Mouse (Mus musculus): ENCODE results near the gene Fmnl3. TPM values are rescaled to one million over a fixed set of nuclear protein-coding genes. Genes with fewer than 3 reads are reported as not detected.

The Fmnl3 gene
- total and polyA plus RNA-seq, 3 experiments = 13.9 to 23.6 (median 19.7) TPM

DNA sequence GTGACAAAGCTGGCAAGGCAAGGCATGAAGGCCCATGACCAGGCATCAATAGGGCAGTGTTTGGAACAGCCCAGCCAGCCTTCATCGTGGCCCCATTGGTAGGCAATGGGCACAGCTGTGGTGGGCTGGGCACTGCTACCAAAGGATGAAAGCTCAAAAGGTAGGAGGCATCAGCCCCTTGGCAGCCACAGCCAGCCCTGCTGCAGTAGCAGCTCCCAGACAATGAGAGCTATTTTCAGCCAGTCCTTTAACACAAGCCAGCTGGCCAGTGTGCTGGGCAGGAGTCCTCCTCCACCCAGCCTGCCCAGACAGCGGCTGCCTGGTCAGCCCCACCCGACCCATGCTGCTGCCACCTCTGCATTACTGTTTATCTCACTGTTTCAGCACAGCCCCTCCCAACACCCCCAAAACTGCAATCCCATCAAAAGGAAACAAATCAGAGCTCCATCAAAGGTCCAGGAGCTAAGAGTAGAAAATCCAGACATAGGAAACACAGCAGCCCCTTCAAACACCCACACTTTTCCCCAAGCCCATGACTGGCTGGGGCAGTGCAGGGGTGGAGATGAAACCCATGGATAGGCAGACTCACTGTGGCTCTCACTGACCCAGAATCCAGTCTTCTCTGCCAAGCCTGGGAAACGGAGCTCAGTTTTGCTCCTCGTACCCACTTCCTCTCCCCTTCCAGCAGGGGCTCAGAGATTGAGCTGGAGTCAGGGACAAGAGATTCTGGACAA is 26.7 kb downstream of the Fmnl3 start:
- DNase-seq = no peak

DNA sequence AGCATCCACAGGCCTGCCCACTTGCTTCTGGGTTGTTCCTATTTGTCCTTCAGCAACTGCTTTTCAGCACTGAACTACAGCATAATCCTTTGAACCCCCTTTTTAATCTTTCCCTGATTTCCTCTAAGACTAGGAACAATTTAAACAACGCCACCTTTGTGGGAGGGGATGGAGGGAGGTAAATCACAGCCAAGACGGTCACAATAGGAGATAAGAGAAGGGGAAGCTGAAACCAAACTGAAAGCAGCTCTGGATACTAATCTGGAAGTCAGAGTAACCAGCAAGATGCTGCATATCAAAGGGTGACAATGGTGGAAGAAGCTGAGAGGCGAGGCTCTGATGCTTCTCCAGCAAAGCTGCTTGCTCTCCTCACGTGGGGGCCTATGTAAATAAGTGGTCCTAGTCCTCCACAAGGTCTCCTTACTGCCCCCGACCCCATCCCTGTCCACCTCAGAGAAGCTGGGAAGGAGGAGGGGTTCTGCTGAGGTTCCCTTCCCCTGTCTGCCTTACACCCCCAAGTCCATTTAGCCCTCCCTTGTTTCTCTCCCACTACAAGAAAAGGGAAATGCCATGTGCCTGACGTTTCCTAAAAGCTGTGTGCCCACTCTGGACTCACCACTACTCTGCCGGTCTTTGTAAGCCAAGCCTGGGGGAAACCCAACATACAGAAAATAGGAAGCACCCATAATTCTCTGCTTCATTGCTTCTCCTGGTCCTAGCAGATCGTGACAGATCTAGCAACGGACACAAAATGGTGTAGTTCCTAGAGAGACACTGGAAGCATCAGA is 27.9 kb downstream of the Fmnl3 start:
- no peak for DNase-seq

DNA sequence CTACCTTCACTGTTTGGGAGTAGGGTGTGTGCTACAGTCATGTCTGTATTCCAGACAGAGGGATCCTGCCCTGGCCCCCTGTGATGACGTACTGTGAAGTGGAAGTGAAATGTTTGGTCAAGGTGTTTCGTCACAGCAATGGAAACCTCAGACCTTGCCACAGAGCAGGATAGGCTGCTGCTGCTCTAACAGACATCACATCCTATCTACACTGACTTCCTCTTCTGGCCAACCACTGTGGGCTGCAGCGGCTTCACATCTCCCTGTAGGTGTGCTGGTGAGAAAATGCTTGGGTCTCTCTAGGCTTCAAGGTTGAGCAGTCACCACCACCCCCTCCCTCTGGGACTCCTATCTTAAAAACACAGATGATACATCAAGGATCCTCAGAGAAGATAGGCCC is 29.2 kb downstream of the Fmnl3 start:
- DNase-seq = no peak

DNA sequence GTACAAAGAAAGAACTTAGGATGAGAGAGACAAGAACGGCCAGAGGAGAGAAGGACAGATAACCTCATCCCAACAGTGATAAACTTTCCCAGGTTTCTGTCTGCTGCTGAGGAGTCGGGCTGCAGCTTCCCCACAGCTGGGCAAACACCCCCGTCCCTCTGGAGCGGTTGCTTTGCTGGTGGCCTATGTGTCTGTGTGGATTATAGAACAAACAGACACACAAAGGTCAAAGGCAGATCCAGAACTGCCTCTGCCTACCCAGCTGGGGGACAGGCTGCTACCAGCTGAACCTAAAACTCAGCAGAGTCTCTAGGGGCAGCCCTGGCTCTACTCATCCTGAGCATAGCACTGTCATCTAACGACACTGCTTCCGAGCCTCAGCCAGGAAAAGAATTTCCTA is 30.6 kb downstream of the Fmnl3 start:
- no peak for DNase-seq

DNA sequence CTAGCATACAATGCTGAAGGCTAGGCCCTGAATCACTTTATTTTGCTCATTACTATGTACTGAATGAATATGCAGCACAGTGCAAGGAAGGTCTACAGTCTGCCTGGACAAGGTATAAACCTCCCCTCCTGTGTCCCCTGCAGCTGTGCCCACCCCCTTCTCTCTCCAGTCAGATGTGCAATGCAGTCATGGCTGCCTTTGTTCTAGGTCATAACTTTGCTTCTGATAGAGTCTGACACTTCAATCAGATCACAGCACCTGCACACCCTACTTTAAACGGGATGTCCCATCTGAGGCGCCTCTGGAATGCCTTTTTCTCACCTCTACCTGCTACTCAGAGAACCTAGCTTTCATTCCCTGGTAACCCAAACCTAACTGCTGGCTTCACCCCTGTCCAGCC is 31.4 kb downstream of the Fmnl3 start:
- DNase-seq = no peak

DNA sequence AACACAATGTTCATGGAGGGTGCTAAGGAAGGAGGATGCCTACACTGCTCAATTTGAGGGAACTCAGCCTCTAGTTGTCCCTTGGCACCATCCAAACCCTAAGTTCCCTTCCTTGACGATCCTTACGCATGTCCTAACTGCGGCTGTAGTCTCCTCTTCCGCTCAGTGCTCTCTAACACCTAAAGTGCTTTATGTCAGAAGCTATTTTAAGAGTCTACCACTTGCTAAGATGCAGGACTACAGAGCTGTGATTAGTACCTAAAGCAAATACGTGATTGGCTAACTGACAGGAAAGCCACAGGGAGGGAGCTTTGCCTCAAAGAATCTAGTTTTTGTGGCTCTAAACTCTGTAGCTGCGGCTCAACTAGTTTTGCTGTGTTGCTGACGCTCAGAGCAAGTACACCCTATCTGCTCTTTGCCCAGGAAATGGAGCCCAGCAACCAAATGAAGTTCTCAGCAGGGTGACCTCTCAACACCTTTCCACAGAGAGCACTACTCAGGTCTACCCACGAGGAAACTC is 34.4 kb downstream of the Fmnl3 start:
- DNase-seq = no peak

DNA sequence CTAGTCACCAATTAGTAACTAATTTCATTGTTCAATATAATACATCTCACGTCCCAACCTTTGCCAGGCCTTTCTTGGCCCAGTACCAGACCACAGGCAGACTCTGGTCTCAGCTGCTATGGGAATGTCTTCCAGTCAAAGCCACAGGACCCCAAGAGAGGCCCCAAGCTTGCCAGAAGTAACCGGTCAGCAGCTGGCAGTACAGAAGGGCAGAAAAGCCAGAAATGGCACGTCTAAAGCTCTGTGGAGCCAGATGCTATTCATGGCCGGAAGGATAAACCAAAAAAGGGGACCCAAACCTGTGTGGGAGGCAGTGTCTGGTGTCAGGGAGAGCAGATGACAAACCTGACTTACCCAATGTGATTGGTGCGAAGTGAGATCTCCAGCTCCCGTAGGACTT is 35.8 kb downstream of the Fmnl3 start:
- no peak for DNase-seq

DNA sequence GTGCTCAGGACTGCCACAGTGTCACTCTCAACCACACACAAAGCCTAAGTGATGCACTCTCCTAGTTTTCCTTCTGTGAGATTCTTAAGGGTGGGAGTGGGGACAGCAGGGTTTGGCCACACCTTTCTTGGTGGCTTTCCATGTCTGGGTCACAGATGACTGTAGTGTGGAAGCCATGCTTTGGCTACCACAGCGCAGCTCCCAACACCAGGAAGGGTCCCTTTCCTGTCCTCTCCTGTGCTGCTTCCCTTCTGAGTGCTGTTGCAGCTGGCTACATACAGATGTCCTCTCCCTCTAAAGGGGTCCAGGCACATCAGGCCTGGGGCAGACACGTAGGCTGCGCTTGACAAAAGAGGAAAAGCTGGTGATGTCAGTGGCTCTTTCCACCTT is 36.6 kb downstream of the Fmnl3 start:
- peak; percentile 35 for DNase-seq

DNA sequence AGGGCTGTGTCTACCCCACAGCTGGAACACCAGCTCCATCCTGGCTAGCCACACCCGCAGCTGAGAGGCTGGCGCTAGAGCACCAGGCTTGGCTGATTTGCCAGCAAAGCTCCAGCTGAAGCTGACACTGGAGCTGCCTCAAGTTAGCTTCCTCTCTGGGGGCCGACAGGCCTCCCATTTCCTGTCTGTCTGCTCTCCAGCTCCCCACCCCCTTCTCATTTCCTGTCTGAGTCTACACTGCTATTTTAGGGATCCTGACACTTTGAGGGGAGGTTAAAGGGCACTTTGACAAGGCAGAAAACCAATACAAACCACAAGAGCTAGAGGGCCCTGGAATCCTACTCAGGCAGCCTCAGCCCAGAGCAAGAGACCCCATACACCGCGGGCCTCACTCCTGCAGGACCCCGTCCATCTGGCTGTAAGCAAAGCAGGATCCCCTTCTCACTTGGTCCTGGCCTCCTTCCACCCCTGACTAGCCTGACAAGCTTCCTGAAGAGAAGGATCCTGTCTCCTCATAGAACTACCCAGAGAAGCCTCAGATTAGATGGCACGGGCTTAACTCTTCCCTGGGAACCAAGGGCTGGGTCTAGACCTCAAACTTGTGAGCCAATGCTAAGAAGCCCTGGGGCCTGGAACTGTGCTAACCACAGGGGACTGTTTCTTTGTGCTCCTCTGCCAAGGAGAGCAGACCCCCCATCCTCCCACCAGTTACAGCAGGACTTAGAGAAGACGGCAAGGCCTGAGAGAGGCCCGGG is 37.2 kb downstream of the Fmnl3 start:
- peak; percentile 81 for DNase-seq

DNA sequence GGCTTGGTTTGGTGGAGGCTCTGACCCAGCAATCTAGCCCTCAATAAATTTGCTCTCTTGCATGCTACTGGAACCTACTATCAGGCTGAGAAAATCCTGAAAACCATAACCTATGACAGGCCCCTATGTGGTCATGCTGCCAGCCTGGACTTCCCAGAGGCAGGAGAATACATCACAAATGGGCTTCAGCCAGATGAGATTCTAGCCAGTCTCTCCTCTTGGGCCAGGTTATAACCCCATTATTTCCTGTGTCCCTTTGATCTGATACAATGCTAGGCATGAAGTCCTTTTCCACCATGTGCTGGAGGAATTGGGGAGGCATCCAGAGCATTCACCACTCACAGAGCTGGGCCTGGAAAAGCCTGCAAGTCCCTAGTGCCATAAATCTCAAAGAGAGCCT is 38.2 kb downstream of the Fmnl3 start:
- no peak for DNase-seq

DNA sequence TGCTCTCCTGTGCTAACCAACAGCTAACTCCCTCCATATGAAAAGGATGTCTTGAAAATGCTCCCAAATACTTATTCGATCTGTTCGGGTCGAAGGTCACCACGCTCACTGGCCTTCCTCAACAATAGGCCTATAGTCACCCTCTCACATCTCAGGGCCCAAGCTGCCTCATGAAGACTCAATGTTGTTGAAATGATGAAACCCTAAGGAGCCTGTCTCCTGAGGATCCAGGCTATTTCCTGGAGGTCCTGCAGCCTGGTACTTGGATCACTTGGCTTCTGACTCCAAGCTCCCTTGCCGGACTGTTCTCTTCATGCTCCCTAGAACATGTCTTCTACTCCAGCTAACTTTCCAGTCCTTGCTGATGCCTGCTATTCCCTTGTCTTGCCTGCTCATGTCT is 38.9 kb downstream of the Fmnl3 start:
- no peak for DNase-seq

DNA sequence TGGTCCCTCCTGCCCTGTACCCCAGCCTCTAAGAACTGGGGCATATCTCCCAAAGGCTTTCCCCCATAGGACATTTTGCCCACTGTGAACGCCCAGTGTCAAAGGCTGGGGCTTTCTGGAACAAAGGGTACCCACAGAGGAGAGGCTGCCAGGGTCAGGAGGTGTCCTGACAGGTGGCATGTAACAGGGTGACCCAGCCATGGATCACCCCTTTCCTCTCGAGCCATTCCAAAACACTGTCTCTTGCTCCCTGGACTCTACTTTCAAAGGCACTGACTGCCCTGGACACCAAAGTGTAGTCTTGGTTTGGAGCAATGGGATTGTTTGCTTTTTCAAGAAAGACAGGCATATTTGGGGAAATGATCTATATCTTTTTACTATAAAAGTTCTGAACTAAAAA is 40.0 kb downstream of the Fmnl3 start:
- DNase-seq = no peak

DNA sequence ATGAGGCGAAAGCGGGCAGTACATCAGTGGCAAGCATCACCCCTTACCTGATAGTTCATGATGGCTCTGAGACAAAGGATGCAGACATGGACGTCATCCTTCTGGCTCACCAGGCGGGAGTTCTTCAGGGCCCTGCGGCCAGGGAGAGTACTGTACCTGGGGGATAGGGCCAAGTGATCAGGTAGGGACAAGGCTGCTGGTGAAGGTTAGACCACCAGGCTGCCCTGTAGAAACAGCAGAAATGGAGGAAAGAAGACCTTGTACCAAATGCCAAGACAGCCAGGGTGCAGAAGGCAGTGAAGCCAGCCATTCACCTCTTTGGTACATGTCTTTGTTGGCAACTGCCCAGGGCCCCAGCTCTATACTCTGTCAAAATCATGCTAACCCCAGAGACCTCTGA is 42.3 kb downstream of the Fmnl3 start:
- no peak for DNase-seq

DNA sequence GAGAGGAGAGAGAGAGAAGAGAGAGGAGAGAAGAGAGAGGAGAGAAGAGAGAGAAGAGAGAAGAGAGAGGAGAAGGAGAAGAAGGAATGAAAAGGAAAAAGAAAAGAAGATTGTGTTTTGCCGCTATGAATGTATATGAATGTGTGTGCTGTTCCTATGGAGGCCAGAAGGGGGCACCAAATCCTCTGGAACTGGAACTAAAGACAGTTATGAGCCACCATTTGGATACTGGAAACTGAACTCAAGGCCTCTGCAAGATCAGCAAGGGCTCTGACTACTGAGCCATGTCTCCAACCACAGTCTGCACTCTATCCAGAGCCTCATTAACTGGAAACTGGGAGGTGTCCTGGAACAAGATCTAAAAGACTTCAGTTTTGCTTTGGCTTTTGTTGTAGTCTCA is 43.3 kb downstream of the Fmnl3 start:
- DNase-seq = no peak

DNA sequence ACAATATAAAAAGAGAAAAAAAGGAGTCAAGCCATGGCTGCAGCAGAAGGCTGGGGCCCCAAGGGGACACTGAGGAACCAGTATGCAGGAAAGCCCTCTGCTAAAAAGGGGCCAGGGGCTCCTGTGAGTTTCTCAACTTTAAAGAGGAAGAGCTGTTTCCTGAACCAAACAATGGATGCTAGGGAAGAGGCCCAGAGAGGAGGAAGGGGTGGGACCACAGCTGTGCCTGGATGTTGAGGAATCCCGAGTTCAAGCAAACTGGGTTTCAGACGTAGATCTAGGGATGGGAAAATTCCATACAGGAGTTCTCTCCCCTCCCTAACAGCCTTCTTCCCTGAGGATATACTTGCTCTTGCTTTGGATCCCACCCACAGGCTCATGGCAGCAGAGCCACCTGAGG is 43.9 kb downstream of the Fmnl3 start:
- DNase-seq = peak; percentile 35

DNA sequence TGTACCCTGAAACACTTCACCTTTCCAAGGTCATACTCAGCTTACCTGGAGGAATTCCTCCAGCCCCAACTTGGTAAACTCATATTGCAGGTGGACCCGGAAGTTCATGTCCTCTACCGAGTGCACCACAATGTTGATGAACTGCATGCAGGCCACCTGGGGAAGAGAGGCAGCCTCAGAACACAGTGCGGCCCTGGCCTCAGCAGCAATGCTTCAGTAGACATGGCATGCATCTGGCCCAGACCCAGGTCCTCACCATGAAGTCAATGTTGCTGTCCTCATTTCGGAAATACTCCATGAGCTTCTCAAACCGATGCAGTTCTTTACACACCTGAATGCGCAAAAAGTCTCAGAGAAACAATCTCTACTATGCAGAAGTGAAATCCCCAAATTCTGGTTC is 44.7 kb downstream of the Fmnl3 start:
- DNase-seq = no peak

DNA sequence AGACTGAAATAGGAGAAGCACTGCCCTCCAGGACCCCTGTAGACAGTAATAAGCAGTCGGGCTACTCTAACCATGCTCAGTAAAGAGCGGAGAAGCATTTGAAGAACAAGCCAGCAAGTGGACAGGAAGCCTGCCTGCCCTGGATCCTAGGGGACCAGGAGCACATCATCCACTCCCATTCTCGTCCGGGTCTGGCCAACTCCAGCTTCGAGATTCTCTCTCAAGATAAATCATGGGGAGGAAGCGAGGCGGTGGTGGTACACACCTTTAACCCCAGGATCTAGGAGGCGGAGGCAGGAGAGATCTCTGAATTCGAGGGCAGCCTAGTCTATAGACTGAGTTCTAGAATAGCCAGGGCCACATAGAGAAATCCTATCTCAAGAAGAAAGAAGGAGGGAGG is 46.1 kb downstream of the Fmnl3 start:
- no peak for DNase-seq

DNA sequence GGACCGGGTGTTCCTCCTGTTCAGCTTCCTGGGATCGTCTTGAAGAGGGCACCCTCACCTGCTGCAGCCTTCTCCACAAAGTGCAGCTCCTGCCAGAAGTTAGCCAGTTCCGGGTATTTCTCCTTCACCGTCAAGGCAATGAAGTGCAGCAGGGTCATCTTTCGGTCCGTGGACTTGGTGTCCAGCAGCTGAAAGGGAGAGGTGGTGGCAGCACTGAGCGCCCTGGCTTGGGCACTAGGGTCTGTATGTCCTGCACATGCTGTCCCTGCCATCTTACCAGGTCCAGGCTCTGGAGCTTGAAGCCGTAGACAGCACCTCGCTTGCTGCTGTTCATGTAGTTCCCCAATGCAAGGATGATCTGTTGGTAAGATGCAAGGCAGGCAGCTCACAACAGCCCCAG is 49.3 kb downstream of the Fmnl3 start:
- DNase-seq = no peak

DNA sequence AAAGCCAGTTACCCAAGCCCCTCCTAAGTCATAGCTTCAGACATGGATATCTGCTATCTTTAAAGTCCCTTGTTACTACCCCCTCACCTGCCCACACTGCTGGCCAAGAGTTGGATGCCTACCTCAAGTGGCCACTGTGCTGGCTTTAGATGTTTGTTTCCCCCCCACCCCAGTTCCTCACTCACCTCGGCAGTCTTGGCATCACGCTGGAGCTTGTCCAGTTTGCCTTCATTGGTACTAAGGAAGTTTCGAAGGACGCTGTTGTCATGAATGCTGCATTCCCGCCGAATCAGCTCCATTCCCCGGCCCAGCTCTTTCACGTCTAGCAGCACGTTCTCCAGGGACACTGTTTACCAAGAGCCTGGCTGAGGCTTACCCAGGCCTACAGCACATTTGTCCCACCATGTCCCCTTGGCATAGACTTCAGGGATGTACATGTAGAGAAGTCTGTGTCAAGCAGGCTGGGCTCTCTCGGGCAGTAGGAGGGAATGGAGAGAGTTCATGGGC is 50.1 kb downstream of the Fmnl3 start:
- no peak for DNase-seq

DNA sequence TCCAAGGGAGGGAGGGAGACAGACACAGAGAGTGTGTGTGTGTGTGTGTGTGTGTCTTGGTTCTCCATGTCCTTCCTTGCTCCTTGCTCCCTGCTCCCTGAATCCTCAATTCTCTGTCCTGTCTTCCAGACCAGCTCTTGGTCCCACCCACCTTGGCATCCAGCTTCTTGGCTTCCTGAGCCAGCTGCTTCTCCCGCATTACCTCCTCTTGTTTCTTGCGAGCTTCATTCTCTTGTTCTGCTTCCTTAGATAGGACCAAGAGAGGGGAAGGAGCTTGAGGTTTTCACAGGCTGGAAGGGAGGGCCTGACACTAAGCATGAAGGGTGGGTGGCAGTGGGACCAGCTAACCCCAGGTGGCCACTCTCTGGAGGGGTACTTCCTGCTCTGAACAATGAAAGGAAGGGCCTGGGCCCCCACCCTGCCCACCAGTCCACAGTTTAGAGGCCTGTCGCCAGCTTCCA is 50.8 kb downstream of the Fmnl3 start:
- DNase-seq = peak; percentile 28

DNA sequence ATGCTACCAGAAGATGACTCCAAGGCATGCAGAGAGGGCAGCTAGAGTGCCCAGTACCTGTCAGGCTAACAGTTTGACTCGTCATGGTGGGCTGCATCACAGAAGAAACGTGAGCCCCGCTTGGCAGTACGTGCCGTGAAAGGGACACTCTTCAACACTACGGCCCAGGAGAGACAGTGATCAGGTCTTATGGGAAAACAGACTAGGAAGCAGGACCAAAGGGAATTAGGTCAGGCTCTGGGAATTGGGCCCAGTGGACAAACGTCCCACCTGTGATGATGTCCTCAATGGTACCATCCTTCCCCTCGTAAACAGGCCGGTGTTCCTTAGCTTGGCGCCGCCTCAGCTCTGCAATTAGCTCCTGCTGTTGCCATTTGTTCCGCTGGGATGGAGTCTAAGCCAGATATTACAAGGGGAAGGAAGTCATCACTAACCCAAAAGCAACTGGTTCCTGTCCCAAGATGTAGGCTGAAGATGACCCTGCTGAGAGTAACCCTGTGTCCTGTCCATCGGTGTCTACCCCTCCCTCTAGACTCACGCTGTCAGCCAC is 51.3 kb downstream of the Fmnl3 start:
- DNase-seq = no peak

DNA sequence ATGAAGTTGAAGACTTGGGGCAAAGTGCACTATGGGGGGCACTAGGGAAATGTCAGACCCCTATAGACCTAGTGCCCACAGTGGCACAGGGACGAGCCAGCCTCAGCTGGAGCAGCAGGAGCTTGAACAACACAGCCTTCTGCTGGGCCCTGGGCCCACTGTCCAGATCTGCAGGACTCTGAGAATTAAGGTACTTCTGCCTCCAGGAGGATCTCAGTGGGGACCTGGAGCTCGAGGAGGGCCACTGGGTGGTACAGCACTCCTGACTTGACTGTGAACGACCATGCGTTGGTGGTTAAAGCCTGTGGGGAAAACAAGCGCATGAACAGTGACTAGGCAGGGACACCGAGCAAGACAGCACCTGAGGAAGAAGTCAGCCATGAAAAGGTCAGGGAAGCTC is 52.2 kb downstream of the Fmnl3 start:
- no peak for DNase-seq
